8 mouse cellular contexts compared by ENCODE assay signal in genomic region chr9:45221567-45221966, GRCm38 (mm10). TPM values are rescaled to one million over a fixed set of nuclear protein-coding genes. Genes with fewer than 3 reads are reported as not detected.
DNase-seq lines count a peak whose midpoint lies in the region; ATAC-seq and TF ChIP-seq lines count a peak whose summit lies in the region.

No protein-coding gene starts in this region.

- intact Hi-C loops in left cerebral cortex, adult 2 months (cut with DNase I), result loop anchor here (2.0 kb wide), 1 partner anchor 167 kb away; no protein-coding TSS in a partner anchor

- H3K27ac ChIP-seq in forebrain, embryonic 14.5 days (ENCODE audit: low read depth, low read length), result no peak overlapping the region
- H3K27ac ChIP-seq in forebrain, embryonic 13.5 days, result no peak overlapping the region
- H3K27ac ChIP-seq in forebrain, postnatal 0 days (ENCODE audit: low read depth, low read length), result no peak overlapping the region
- H3K27ac ChIP-seq in hindbrain, embryonic 15.5 days (replicated peaks), result no peak overlapping the region
- no peak overlapping the region for H3K27ac ChIP-seq in left cerebral cortex, adult 2 months
- H3K27ac ChIP-seq in midbrain, postnatal 0 days (ENCODE audit: low read depth, low read length), result no peak overlapping the region

- peak; percentile 91 for DNase-seq in forebrain, embryonic 14.5 days (ENCODE audit: low spot score)
- peak; percentile 56 for DNase-seq in brain, embryonic 18.5 days (ENCODE audit: low read depth, low spot score)
- peak; percentile 93 for DNase-seq in forebrain, postnatal 0 days
- DNase-seq in left cerebral cortex, adult 2 months (ENCODE audit: extremely low spot score in 1 of 2, low spot score in 2 of 2), result peak; percentile 89 to 96
- peak; percentile 89 for DNase-seq in midbrain, postnatal 0 days (ENCODE audit: low spot score)
- DNase-seq in splenic B cell, adult 2 months (ENCODE audit: low read depth, low spot score), result peak; percentile 94

- peak; percentile 42; the same call in 1 of the 2 replicates for ATAC-seq in forebrain, embryonic 14.5 days
- ATAC-seq in forebrain, embryonic 13.5 days, result no peak
- peak; percentile 72 for ATAC-seq in forebrain, postnatal 0 days
- peak; percentile 34; the same call in 1 of the 2 replicates for ATAC-seq in hindbrain, embryonic 15.5 days (ENCODE audit: low FRiP score, low read depth)
- ATAC-seq in midbrain, postnatal 0 days (ENCODE audit: low FRiP score), result no peak

- no peak overlapping the region for H3K9ac ChIP-seq in forebrain, embryonic 14.5 days (ENCODE audit: low read length)
- no peak overlapping the region for H3K9ac ChIP-seq in forebrain, embryonic 13.5 days
- H3K9ac ChIP-seq in forebrain, postnatal 0 days, result no peak overlapping the region
- H3K9ac ChIP-seq in hindbrain, embryonic 15.5 days, result no peak overlapping the region
- no peak overlapping the region for H3K9ac ChIP-seq in midbrain, postnatal 0 days (replicated peaks; ENCODE audit: low read length, poor library complexity, severe bottlenecking)

- H3K4me3 ChIP-seq in forebrain, embryonic 14.5 days (ENCODE audit: low read depth, low read length), result no peak overlapping the region
- H3K4me3 ChIP-seq in forebrain, embryonic 13.5 days, result no peak overlapping the region
- H3K4me3 ChIP-seq in forebrain, postnatal 0 days (ENCODE audit: low read depth, low read length), result no peak overlapping the region
- H3K4me3 ChIP-seq in hindbrain, embryonic 15.5 days, result no peak overlapping the region
- no peak overlapping the region for H3K4me3 ChIP-seq in left cerebral cortex, adult 2 months
- H3K4me3 ChIP-seq in midbrain, postnatal 0 days (ENCODE audit: low read depth, low read length), result no peak overlapping the region

- H3K4me2 ChIP-seq in forebrain, embryonic 14.5 days (ENCODE audit: low read length), result no peak overlapping the region
- H3K4me2 ChIP-seq in forebrain, embryonic 13.5 days, result no peak overlapping the region
- no peak overlapping the region for H3K4me2 ChIP-seq in forebrain, postnatal 0 days (ENCODE audit: low read depth)
- H3K4me2 ChIP-seq in hindbrain, embryonic 15.5 days, result no peak overlapping the region
- no peak overlapping the region for H3K4me2 ChIP-seq in midbrain, postnatal 0 days (ENCODE audit: low read depth, low read length, poor library complexity, severe bottlenecking)

- no peaks in the 10 kb centered on the region for H3K36me3 ChIP-seq in forebrain, embryonic 14.5 days (ENCODE audit: control insufficient read depth, insufficient read depth, low read length)
- no peaks in the 10 kb centered on the region for H3K36me3 ChIP-seq in forebrain, embryonic 13.5 days (ENCODE audit: poor library complexity, severe bottlenecking)
- no peaks in the 10 kb centered on the region for H3K36me3 ChIP-seq in forebrain, postnatal 0 days (ENCODE audit: insufficient read depth)
- no peaks in the 10 kb centered on the region for H3K36me3 ChIP-seq in hindbrain, embryonic 15.5 days
- H3K36me3 ChIP-seq in midbrain, postnatal 0 days (ENCODE audit: insufficient read depth, low read length), result no peaks in the 10 kb centered on the region
- no peaks in the 10 kb centered on the region; the same call in 1 of the 2 replicates for H3K36me3 ChIP-seq in splenic B cell, adult 2 months (ENCODE audit: control insufficient read depth, insufficient read depth, low read length, poor library complexity, severe bottlenecking)

- WGBS in forebrain, embryonic 14.5 days, result 17% methylated on average over 6 of the region's 6 CpGs
- 19% methylated on average over 6 of the region's 6 CpGs for WGBS in forebrain, embryonic 13.5 days
- WGBS in forebrain, postnatal 0 days, result 13% methylated on average over 6 of the region's 6 CpGs
- 13% methylated on average over 6 of the region's 6 CpGs for WGBS in hindbrain, embryonic 15.5 days
- WGBS in midbrain, postnatal 0 days, result 16% methylated on average over 6 of the region's 6 CpGs

- peak; percentile 97 for TF ChIP-seq CTCF in forebrain, postnatal 0 days (IDR thresholded peaks at IDR 0.05; ENCODE audit: low read depth)
- peak; percentile 96 for TF ChIP-seq CTCF in left cerebral cortex, adult 2 months (IDR thresholded peaks at IDR 0.05)
- TF ChIP-seq CTCF in midbrain, postnatal 0 days (IDR thresholded peaks at IDR 0.05), result peak; percentile 99

- H3K4me1 ChIP-seq in forebrain, embryonic 14.5 days (ENCODE audit: control insufficient read depth, insufficient read depth, low read length), result no peaks in the 10 kb centered on the region
- no peaks in the 10 kb centered on the region for H3K4me1 ChIP-seq in forebrain, embryonic 13.5 days
- no peaks in the 10 kb centered on the region for H3K4me1 ChIP-seq in forebrain, postnatal 0 days (ENCODE audit: insufficient read depth)
- H3K4me1 ChIP-seq in hindbrain, embryonic 15.5 days (replicated peaks), result no peaks in the 10 kb centered on the region
- H3K4me1 ChIP-seq in midbrain, postnatal 0 days (ENCODE audit: insufficient read depth, low read length), result no peaks in the 10 kb centered on the region

- H3K9me3 ChIP-seq in forebrain, embryonic 14.5 days (replicated peaks; ENCODE audit: control insufficient read depth, low read length), result no peaks in the 10 kb centered on the region
- H3K9me3 ChIP-seq in forebrain, embryonic 13.5 days (replicated peaks), result no peaks in the 10 kb centered on the region
- H3K9me3 ChIP-seq in forebrain, postnatal 0 days (ENCODE audit: low read length), result no peaks in the 10 kb centered on the region
- no peaks in the 10 kb centered on the region for H3K9me3 ChIP-seq in hindbrain, embryonic 15.5 days
- no peaks in the 10 kb centered on the region for H3K9me3 ChIP-seq in midbrain, postnatal 0 days (ENCODE audit: low read length)

- H3K27me3 ChIP-seq in forebrain, embryonic 14.5 days (replicated peaks; ENCODE audit: control insufficient read depth, insufficient read depth, low read length), result no peaks in the 10 kb centered on the region
- no peaks in the 10 kb centered on the region for H3K27me3 ChIP-seq in forebrain, embryonic 13.5 days
- no peaks in the 10 kb centered on the region for H3K27me3 ChIP-seq in forebrain, postnatal 0 days (ENCODE audit: insufficient read depth, low read length)
- no peaks in the 10 kb centered on the region for H3K27me3 ChIP-seq in hindbrain, embryonic 15.5 days
- H3K27me3 ChIP-seq in midbrain, postnatal 0 days (ENCODE audit: insufficient read depth, low read length), result no peaks in the 10 kb centered on the region
- H3K27me3 ChIP-seq in splenic B cell, adult 2 months (ENCODE audit: control insufficient read depth, insufficient read depth, low read length, poor library complexity, severe bottlenecking), result no peaks in the 10 kb centered on the region

RNA-seq across cellular contexts. Expression of gene Tmprss4, which starts 17.7 kb away (rescaled TPM):
- polyA plus RNA-seq in forebrain, embryonic 14.5 days (2014; fragmentation: Nextera tagmentation; extraction: Ambion mirVana), result not detected in 2 replicates
- polyA plus RNA-seq in forebrain, embryonic 13.5 days (2015; fragmentation: Nextera tagmentation; extraction: Ambion mirVana), result not detected in 2 replicates
- total RNA-seq in forebrain, postnatal 0 days (2014; rRNA removed), result not detected in 2 replicates
- not detected in 2 replicates for polyA plus RNA-seq in forebrain, postnatal 0 days (2015; fragmentation: Nextera tagmentation; extraction: Ambion mirVana)
- polyA plus RNA-seq in hindbrain, embryonic 15.5 days (2015; fragmentation: Nextera tagmentation; extraction: Ambion mirVana), result 0.14 TPM in 1 of 2 replicates, not detected in the other
- not detected for total RNA-seq in left cerebral cortex, adult 2 months (2021)
- 0.11 TPM in 1 of 2 replicates, not detected in the other for total RNA-seq in midbrain, postnatal 0 days (2014; rRNA removed)
- not detected in 2 replicates for polyA plus RNA-seq in midbrain, postnatal 0 days (2015; fragmentation: Nextera tagmentation; extraction: Ambion mirVana)

RNA-seq across cellular contexts. Expression of gene BC049352, which starts 39.8 kb away (rescaled TPM):
- polyA plus RNA-seq in forebrain, embryonic 14.5 days (2014; fragmentation: Nextera tagmentation; extraction: Ambion mirVana), result not detected in 2 replicates
- 0.10 TPM in 1 of 2 replicates, not detected in the other for polyA plus RNA-seq in forebrain, embryonic 13.5 days (2015; fragmentation: Nextera tagmentation; extraction: Ambion mirVana)
- total RNA-seq in forebrain, postnatal 0 days (2014; rRNA removed), result 0.38 TPM in 1 of 2 replicates, not detected in the other
- 0.28 and 0.47 TPM in 2 replicates for polyA plus RNA-seq in forebrain, postnatal 0 days (2015; fragmentation: Nextera tagmentation; extraction: Ambion mirVana)
- not detected in 2 replicates for polyA plus RNA-seq in hindbrain, embryonic 15.5 days (2015; fragmentation: Nextera tagmentation; extraction: Ambion mirVana)
- total RNA-seq in left cerebral cortex, adult 2 months (2021), result under 1 TPM; 0.63 to 0.75 TPM
- not detected in 2 replicates for total RNA-seq in midbrain, postnatal 0 days (2014; rRNA removed)
- polyA plus RNA-seq in midbrain, postnatal 0 days (2015; fragmentation: Nextera tagmentation; extraction: Ambion mirVana), result 0.26 TPM in 1 of 2 replicates, not detected in the other

RNA-seq across cellular contexts. Expression of gene Il10ra, which starts 47.4 kb away (rescaled TPM):
- 0.43 and 0.57 TPM in 2 replicates for polyA plus RNA-seq in forebrain, embryonic 14.5 days (2014; fragmentation: Nextera tagmentation; extraction: Ambion mirVana)
- polyA plus RNA-seq in forebrain, embryonic 13.5 days (2015; fragmentation: Nextera tagmentation; extraction: Ambion mirVana), result 0.32 and 0.50 TPM in 2 replicates
- total RNA-seq in forebrain, postnatal 0 days (2014; rRNA removed), result 1.4 and 1.6 TPM in 2 replicates
- polyA plus RNA-seq in forebrain, postnatal 0 days (2015; fragmentation: Nextera tagmentation; extraction: Ambion mirVana), result 0.46 and 0.48 TPM in 2 replicates
- 0.62 and 1.0 TPM in 2 replicates for polyA plus RNA-seq in hindbrain, embryonic 15.5 days (2015; fragmentation: Nextera tagmentation; extraction: Ambion mirVana)
- 1 to 10 TPM; 3.0 to 3.3 TPM for total RNA-seq in left cerebral cortex, adult 2 months (2021)
- 0.90 and 1.4 TPM in 2 replicates for total RNA-seq in midbrain, postnatal 0 days (2014; rRNA removed)
- 0.81 and 0.87 TPM in 2 replicates for polyA plus RNA-seq in midbrain, postnatal 0 days (2015; fragmentation: Nextera tagmentation; extraction: Ambion mirVana)

Comparison
In these comparisons a context has a peak if more than half of its experiments do, and no peak if none do; other contexts are left out.
1. ATAC-seq: peak in forebrain, embryonic 14.5 days (single experiment), forebrain, postnatal 0 days (single experiment) and hindbrain, embryonic 15.5 days (single experiment); none in forebrain, embryonic 13.5 days (single experiment) and midbrain, postnatal 0 days (single experiment).
2. Peak in every context shown above with its lines, with median percentiles within 50 percentile points of each other: DNase-seq and CTCF ChIP-seq.